Mouse (Mus musculus) monocyte, adult 2 months (primary cell): ENCODE data around the gene Hrh3.
A peak's percentile ranks its signal among the peaks of the same experiment; 100 is the strongest.

ENCODE experiments used
- DNase-seq, 2 experiments: peaks; one replicate each; pipeline ENCODE4 v3.0.0; 2022; ENCODE audit warnings: low spot score in 2 of 2, low read depth in 1 of 2

Hrh3 gene

DNA sequence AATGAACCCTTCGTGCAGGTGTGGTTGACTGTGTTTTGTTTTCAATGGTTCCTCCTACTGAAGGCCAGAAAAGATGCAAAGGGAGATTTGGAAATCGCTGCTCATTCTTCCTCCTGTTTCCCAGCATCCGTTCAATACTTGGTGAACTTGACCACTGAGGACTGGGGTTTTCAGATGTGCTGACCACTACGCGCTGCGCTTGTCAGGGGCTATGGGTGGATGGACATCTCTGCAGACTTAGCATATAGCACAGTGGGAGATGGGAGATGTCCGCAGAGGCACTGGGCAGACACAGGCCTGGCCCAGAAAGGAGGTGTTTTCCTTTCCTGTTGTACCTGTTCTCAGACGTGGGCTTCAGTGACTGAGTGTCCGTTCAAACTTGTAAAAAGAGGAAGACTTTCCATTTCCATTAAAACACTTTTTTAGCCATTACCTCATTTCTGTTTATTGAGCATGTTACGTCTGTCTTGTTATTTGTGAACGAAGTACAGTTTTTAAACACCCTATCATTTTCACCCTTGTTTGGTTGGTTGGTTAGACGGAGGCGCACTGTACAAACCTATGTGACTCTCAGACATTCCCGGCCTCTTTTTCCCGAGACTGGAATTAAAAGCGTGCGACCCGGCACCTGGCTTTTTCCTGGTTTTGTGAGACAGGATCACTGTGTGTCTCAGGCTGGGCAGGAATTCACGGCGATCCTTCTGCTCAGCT, 34.4 kb downstream of the Hrh3 start:
- DNase-seq, result no peak

DNA sequence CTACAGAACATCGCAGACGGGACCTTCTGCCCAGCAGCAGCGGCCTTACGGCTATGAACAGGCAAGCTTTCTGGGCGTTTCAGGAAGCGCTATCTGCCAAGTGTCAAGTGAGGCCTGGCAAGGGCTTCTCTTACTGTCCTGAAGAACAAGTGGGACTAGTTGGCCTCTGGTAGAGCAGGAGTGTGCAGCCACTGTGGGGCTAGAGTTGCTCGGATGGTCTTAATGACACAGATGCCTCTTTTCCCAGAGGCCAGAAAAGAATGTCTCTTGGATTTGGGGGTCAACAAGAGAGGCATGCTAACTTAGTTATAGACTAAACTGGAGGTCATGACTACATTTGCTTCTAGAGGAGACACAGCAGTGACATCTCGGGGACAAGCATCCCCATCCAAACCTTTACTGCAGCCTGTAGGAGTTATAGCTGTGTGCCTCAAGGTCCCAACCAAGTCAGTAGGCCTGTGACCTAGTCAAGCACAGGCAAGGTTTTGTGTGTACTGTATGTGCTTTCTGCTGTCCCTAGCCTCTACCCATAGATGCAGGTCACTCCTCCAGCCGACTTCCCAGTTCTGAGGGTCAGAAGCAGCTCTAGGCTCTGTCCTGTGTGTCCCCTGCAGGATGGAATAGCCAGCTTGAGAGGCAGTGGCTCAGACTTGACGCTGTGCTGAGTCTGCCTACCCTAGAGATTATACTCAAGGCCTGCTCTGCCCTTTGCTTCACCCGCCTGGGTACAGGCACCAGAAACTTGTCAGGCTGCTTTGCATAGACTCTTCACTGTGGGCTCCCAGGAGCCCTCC, 40.8 kb downstream of the Hrh3 start:
- no peak for DNase-seq

- DNase-seq, result no peak
These were observed 51.3 kb downstream of the Hrh3 start for GRCm38 (mm10) chr2:180053001-180053400.

GRCm38 (mm10) chr2:180051986-180052733, 52.1 kb downstream of the Hrh3 start:
- no peak for DNase-seq

- peak in 1 of 2 experiments; percentile 64 for DNase-seq
These were observed 53.3 kb downstream of the Hrh3 start for GRCm38 (mm10) chr2:180050986-180051385.
